ENCODE assay signal across 8 mouse cellular contexts in the genomic region with DNA sequence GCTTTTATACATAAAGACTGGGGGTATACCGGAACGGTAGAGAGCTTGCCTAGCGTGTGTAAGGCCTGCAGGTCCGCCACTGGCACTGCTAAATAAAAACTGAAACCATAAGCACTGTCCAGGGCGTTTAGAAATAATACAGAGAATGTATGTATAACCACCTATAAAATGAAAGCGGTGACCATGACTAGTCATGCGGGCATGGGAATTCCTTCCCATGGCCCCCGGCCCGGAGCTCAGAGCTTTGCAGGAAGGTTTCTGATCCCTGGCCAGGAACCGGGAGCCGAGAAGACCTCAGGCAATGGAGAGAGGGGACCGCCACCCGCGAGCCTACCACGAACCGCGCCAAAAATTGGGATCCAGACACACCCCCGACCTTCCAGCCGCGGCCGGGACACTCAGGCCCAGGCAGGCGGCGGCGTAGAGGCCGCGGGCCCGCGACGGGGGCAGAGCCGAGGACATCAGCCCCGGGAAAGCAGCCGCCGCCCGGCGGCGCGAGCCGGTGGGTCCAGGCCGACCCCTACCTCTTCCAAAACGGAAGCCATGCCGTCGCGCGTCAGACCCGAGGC. TPM values are rescaled to one million over a fixed set of nuclear protein-coding genes. Genes with fewer than 3 reads are reported as not detected.
DNase-seq lines count a peak whose midpoint lies in the region; ATAC-seq and TF ChIP-seq lines count a peak whose summit lies in the region.

No protein-coding gene starts in this region.

- 0 out of 2 replicates have a peak, but pooled peaks cover 2% of the 10 kb centered on the region for H3K4me1 ChIP-seq in thymus, adult 2 months (replicated peaks; ENCODE audit: control insufficient read depth, insufficient read depth, low read length)
- peaks cover 10% of the 10 kb centered on the region for H3K4me1 ChIP-seq in limb, embryonic 10.5 days
- peaks cover 25% of the 10 kb centered on the region for H3K4me1 ChIP-seq in midbrain, embryonic 14.5 days (ENCODE audit: control insufficient read depth, insufficient read depth, low read length)

- peak; percentile 69; the same call in 1 of the 2 replicates for ATAC-seq in midbrain, embryonic 14.5 days (ENCODE audit: low FRiP score, low TSS enrichment)

- peak; percentile 68 for DNase-seq in cerebellum, adult 11 months
- no peak for DNase-seq in cerebellum, postnatal 25 days
- DNase-seq in thymus, adult 2 months: no peak
- no peak for DNase-seq in thymus, postnatal 14 days
- DNase-seq in gastrocnemius, postnatal 10 days: peak; percentile 61
- no peak for DNase-seq in limb, embryonic 10.5 days (ENCODE audit: low spot score)
- DNase-seq in midbrain, embryonic 14.5 days: no peak
- no peak for DNase-seq in T-cell, adult 2 months (ENCODE audit: low spot score)

- under 1% methylated on average over 45 of the region's 45 CpGs for WGBS in thymus, adult 2 months
- under 1% methylated on average over 45 of the region's 45 CpGs for WGBS in limb, embryonic 10.5 days
- under 1% methylated on average over 45 of the region's 45 CpGs for WGBS in midbrain, embryonic 14.5 days

- no peaks in the 10 kb centered on the region for H3K9me3 ChIP-seq in limb, embryonic 10.5 days (replicated peaks)
- H3K9me3 ChIP-seq in midbrain, embryonic 14.5 days (ENCODE audit: control insufficient read depth, low read length): no peaks in the 10 kb centered on the region

- H3K27me3 ChIP-seq in thymus, adult 2 months (ENCODE audit: control insufficient read depth, insufficient read depth, low read length): no peaks in the 10 kb centered on the region
- no peaks in the 10 kb centered on the region for H3K27me3 ChIP-seq in limb, embryonic 10.5 days (ENCODE audit: low read depth, poor library complexity, severe bottlenecking)
- no peaks in the 10 kb centered on the region for H3K27me3 ChIP-seq in midbrain, embryonic 14.5 days (ENCODE audit: control insufficient read depth, insufficient read depth, low read length)

- TF ChIP-seq POLR2A in thymus, adult 2 months (IDR thresholded peaks at IDR 0.05; ENCODE audit: control insufficient read depth, extremely low read depth, insufficient read depth, low read length, poor library complexity): no peak

- H3K9ac ChIP-seq in midbrain, embryonic 14.5 days (replicated peaks; ENCODE audit: low read length): peak overlapping the region; percentile 93

- peak overlapping the region; percentile 90 for H3K4me3 ChIP-seq in thymus, adult 2 months (ENCODE audit: control insufficient read depth, insufficient read depth, low read length)
- H3K4me3 ChIP-seq in limb, embryonic 10.5 days: peak overlapping the region; percentile 95
- H3K4me3 ChIP-seq in midbrain, embryonic 14.5 days (replicated peaks; ENCODE audit: low read depth, low read length): peak overlapping the region; percentile 92

- H3K36me3 ChIP-seq in thymus, adult 2 months (ENCODE audit: control insufficient read depth, insufficient read depth, low read length): peaks cover 8% of the 10 kb centered on the region
- H3K36me3 ChIP-seq in limb, embryonic 10.5 days: peaks cover 20% of the 10 kb centered on the region
- H3K36me3 ChIP-seq in midbrain, embryonic 14.5 days (ENCODE audit: control insufficient read depth, insufficient read depth, low read length): peaks cover 8% of the 10 kb centered on the region

- no peak for TF ChIP-seq CTCF in thymus, adult 2 months (IDR thresholded peaks at IDR 0.05; ENCODE audit: borderline replicate concordance, control insufficient read depth, extremely low read depth, insufficient read depth, low read length, poor library complexity)

- peak overlapping the region; percentile 85 for H3K4me2 ChIP-seq in midbrain, embryonic 14.5 days (ENCODE audit: low read length)

- peak overlapping the region; percentile 59 for H3K27ac ChIP-seq in thymus, adult 2 months (ENCODE audit: control insufficient read depth, insufficient read depth, low read length)
- peak overlapping the region; percentile 97 for H3K27ac ChIP-seq in limb, embryonic 10.5 days
- peak overlapping the region; percentile 100 for H3K27ac ChIP-seq in midbrain, embryonic 14.5 days (replicated peaks; ENCODE audit: low read depth, low read length)

RNA-seq across cellular contexts. Expression of gene Cacybp, which starts 0.5 kb away (rescaled TPM):
- polyA plus RNA-seq in thymus, adult 2 months (2012; rRNA removed): 13.5 and 15.0 TPM in 2 replicates
- total RNA-seq in gastrocnemius, postnatal 10 days (2021): 10 to 100 TPM; 46.5 to 51.4 TPM
- polyA plus RNA-seq in limb, embryonic 10.5 days (2016; fragmentation: Nextera tagmentation; extraction: Ambion mirVana): 312 and 387 TPM in 2 replicates
- 275 and 317 TPM in 2 replicates for polyA plus RNA-seq in midbrain, embryonic 14.5 days (2014; fragmentation: Nextera tagmentation; extraction: Ambion mirVana)

RNA-seq across cellular contexts. Expression of gene Mrps14, which starts 17.2 kb away (rescaled TPM):
- 32.8 and 34.9 TPM in 2 replicates for polyA plus RNA-seq in thymus, adult 2 months (2012; rRNA removed)
- total RNA-seq in gastrocnemius, postnatal 10 days (2021): 10 to 100 TPM; 75.7 to 84.0 TPM
- 223 and 226 TPM in 2 replicates for polyA plus RNA-seq in limb, embryonic 10.5 days (2016; fragmentation: Nextera tagmentation; extraction: Ambion mirVana)
- 144 and 151 TPM in 2 replicates for polyA plus RNA-seq in midbrain, embryonic 14.5 days (2014; fragmentation: Nextera tagmentation; extraction: Ambion mirVana)

RNA-seq across cellular contexts. Expression of gene Tnn, which starts 58.8 kb away (rescaled TPM):
- 0.12 and 0.13 TPM in 2 replicates for polyA plus RNA-seq in thymus, adult 2 months (2012; rRNA removed)
- 1 to 10 TPM in 1 of 2 experiments, not detected in 1; 2.4 TPM for total RNA-seq in gastrocnemius, postnatal 10 days (2021)
- not detected in 2 replicates for polyA plus RNA-seq in limb, embryonic 10.5 days (2016; fragmentation: Nextera tagmentation; extraction: Ambion mirVana)
- polyA plus RNA-seq in midbrain, embryonic 14.5 days (2014; fragmentation: Nextera tagmentation; extraction: Ambion mirVana): 0.04 TPM in 2 replicates

Comparison
In these comparisons a context has a peak if more than half of its experiments do, and no peak if none do; other contexts are left out.
1. DNase-seq: peak in cerebellum, adult 11 months (single experiment) and gastrocnemius, postnatal 10 days (single experiment); none in cerebellum, postnatal 25 days (0 of 2), thymus, adult 2 months (single experiment), thymus, postnatal 14 days (single experiment), limb, embryonic 10.5 days (single experiment), midbrain, embryonic 14.5 days (single experiment) and T-cell, adult 2 months (single experiment).
2. RNA of gene Cacybp, which starts 0.5 kb away (polyA plus RNA-seq): 312 to 387 TPM in limb, embryonic 10.5 days and 275 to 317 TPM in midbrain, embryonic 14.5 days; 13.5 to 15.0 TPM in thymus, adult 2 months; every median in the first group is over 10 times any median in the second.
3. Peak in every context shown above with its lines, with median percentiles within 50 percentile points of each other: H3K27ac ChIP-seq and H3K4me3 ChIP-seq.